Mouse (Mus musculus): ENCODE results near the gene Gm42791. TPM values are rescaled to one million over a fixed set of nuclear protein-coding genes. Genes with fewer than 3 reads are reported as not detected.

The Gm42791 gene
- total RNA-seq, 1 experiment from 2014 or later, result 5.6 TPM

DNA sequence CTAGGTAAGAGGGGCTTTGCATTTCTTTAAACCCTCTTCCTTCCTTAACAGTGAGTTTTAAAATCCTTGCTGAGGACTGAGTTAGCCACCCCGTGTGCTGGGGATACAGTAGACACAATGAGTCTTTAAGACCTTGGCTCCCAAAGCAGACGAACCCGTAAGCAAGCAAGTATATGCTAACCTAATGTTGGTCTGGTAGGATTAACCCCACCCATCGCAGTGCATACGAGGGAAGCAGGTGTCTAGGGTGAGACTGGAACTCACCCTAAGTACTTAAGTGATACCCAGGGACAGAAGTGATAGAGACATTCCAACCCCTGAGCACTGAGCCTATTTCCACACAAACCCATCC lies 12.3 kb upstream of the Gm42791 start:
- no peak for DNase-seq

DNA sequence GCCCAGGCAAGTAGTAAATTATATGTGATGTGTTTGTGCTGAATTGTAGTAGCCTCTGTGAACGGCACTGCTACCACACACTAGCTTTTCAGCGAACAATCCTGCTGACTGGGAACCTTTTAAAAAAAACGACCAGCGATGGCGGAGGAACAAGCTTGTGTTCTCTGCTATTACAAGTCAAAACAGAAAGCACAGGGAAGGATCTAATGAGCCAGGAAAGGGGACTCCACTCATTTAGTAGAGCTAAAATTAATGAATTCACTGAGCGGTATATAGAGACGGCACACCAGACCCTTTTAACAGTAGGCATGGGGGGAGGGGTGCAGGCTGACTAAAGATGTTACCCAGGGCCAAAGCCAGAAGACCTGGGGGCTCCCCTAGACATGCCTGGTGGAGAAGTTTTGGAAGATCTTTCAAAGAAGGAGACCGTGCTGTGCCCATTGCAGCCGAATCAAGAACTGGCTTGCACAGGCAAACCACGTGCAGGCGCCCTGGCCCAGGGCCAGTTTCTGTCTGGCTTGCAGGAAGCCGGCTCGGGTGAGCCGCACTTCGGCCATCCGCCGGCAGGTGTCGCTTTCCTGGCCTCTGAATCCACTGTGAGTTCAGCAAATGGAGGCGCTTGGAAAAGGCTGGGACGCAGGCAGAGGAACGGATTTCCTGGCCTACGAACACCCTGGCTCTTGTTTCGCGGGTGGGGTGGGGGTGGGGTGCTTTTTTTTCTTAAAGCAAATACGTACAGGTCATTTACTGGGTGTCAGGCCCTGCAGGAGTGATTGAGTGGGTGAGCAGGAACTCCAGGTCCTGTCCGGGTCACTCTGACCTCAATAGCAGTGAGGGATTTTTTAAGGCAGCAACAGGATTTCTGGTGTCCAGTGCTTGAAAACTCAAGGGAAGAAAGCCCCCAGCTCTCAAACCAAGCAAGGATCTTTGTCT lies 11.7 kb upstream of the Gm42791 start:
- DNase-seq, result peak; percentile 100

DNA sequence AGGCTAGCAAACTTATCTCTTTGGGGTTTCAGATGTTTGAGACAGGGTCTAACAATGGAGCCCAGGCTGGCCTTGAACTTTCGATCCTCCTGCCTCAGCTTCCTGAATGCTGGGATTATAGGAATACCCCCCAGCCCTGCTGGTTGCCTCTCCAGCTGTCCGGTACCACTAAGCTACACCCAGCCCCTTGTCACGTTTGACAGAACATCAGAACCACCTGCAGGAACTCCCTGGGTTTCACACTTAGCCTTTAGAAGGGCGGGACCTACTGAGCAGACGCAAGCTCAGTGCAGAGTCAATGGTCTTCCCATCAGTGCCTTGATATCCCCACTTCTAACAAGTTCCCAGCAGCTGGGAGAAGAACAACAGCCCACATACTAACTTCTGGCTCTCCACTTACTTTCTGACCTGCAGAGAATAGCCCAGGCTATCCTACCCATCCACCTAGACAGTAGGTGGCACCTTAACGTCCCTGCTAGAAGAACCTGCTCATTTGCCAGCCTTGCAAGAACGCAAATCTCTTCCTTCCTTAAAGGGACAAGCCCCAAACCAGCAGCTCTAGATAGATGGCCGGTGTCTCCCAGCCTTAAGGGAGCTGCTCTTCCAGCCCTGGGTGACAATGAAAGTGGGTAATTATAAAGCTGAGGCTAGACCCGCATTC lies 10.9 kb upstream of the Gm42791 start:
- DNase-seq, result no peak

DNA sequence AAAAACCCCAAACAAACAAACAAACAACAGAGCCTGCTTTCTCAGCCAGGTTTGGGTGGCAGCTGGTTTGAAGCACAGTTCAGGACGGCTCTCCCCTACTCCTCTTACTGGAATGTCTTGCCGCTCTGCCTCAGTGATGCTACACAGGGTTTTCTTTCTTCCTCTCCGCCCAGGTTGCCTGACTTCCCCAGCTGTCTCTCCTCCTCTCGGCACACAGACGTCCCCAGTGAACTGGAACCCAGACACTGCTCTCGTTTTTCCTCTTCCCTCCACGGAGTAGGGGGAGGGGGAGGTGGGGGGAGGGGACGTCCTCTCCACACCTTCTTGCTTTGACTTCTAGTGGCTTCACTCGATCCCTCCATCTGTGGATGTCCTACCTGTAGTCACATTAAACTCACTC lies 10.1 kb upstream of the Gm42791 start:
- no peak for DNase-seq

DNA sequence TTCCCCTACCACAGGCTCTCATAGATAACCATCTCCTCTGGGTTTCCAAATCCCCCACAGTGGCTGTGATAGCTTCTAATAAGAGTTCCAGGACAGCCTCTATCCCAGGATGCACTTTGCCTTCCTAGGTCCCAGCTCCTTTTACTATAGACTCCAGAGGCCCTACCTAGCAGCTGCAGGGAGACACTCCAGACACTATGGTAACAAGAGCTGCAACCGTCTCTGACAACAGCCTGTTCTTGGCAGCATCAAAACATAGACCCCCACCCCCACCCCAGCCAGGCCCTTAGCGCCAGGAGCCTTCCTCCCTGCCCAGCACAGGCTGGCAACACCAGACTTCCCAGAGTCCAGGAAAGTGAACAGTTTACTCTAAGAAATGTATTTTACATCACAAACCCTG lies 8.2 kb upstream of the Gm42791 start:
- no peak for DNase-seq

DNA sequence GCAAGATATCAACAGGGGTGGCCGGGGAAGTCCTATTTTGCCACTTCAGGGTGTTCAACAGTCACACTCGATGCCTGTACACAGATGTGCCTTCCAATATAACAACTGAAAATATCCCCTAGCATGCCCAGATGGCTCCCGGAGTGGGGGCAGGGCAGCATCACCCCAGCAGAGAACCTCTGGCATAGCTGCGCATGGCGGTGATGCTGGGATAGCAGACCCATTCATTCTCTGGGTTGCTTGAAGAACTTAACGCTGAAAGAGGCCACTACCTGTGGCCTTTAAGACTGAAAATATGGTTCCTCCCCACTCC lies 7.8 kb upstream of the Gm42791 start:
- DNase-seq, result no peak

DNA sequence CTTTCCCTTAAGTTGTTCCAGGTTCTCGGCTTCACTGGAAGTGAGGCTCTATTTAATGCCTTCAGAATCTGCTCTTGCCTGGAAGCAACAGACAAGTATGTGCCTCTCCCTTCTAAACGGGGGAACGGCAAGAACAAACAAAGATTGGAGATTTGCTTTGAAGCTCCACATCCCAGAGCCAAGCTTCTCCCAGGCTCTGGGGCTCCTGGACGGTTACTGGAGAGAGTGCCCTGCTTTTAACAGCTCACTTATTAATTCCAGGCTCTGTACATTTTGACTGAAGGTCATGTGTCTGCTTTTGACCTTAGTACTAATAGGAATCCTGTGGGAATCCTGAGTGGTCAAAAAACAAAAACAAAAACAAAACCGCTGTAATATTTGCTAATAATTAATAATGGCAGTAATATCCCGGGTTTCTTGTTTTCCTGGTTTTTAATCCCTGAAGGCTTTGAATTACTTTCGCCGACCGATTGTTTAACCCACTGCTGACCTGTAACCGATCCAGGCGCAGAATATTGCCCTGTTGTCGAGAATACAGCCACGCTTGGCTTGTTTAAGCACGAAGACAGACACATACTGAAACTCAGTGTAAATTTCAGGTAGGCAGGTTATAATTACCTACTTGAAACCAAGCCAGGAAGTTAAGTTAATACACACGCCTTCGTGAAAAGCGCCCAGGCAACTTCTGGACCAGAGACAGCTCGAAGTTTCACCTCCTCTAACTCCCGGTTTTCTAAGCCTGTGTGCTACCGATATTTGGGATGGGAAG lies 7.3 kb upstream of the Gm42791 start:
- DNase-seq, result no peak

DNA sequence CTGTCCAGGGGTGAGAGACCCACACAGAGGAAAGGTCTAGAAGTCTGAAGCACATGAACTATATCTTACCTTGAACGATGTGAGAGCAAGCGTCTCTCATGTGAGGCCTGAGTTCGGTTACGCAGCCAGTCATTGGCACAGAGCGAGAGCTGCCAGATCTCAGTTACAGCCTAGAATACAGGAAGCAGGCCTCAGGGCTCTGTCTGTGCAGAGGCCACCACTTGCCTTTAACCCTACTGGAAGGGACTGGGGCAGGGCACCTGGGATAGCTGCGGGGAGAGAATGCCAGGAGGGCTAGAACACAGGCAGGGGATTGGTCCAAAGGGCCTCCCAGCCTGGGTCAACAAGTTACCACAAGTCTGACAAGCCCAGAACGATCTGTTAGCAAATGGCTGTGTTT lies 4.9 kb upstream of the Gm42791 start:
- peak; percentile 51 for DNase-seq

DNA sequence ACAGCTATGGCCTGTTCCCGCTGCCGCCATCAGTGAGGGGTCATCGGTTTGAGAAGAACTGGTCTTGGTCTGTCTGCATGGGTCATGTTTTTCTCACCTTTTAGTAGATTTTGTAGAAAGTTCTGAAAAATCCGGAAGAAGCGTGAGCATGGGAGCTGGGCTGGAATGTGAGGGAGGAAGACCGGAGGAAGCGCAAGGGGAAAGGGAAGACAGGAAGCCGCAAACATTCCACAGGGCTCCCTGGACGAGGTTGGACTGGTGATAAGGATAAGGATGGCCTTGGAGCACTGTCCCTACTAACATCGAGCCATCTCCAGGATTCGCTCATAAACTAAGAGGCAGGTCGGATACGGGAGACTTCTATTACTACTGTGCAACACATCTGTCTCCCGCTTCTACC lies 3.6 kb upstream of the Gm42791 start:
- DNase-seq, result peak; percentile 29

DNA sequence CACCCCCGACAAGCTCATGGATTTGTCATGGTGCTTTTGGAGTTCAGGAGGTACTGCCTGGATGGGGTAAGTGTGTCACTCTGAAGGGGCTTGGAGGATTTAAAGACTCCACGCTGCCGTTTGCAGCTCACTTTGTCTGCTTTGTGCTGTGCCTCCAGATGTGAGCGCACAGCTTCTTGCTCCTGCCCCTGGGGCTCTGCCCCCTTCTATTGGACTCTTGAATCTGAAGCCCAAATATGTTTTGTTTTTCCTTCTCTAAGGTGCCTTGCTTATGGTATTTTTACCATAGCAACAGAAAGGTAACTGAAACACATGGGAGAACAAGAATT lies 1.7 kb upstream of the Gm42791 start:
- DNase-seq, result no peak

DNA sequence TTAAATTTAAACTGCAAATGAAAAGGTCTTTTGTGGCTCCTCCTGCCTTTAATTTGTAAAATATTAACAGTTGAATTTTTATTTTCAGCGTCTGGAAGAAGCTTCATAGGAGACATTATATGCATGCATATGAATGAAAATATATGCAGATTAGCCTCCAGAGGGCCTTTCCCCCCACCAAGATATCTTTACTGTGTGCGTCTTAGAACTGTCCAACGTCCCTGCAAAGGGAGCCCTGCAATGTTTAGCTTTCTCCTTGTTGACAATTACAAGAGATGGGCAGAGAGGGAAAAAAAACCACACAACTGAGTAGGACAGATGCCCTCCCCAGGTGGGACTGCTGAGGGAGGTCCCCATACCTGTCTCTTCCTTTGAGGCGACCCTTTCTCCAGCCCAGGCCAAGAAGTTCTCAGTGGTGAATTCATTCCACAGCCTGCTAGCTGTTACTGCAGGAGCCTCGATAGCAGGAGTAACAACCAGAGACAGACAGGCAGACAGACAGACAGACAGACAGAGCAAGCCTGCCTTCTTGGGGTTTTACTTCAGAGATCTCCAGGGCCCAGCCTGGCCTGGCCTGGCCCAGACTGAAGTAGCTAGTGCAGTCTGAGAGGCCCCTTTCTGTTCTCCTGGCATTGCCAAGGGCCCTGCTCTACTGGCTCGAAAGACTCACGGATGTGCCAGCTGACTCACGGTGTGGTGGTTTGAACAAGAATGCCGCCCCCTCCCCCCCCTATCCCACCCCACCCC lies 1.2 kb upstream of the Gm42791 start:
- peak; percentile 47 for DNase-seq

DNA sequence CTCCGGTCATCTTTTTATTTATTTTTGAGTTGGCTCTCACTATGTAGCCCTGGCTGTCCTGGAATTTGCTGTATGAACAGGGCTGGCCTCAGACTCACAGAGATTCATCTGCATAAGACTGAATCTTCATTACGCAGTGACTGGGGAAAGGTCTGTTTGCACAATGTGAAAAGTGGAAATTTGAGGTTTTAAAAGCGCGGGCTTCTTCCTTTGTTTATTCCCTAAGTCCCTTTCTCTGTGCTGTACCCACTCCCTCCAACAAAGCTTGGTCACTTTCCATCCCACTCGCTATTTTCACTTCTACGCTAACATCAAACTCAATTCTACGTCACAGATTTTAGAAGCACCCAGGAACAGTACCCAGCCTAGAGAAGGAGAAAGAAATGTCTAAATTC lies 639 bp downstream of the Gm42791 start:
- DNase-seq, result no peak

DNA sequence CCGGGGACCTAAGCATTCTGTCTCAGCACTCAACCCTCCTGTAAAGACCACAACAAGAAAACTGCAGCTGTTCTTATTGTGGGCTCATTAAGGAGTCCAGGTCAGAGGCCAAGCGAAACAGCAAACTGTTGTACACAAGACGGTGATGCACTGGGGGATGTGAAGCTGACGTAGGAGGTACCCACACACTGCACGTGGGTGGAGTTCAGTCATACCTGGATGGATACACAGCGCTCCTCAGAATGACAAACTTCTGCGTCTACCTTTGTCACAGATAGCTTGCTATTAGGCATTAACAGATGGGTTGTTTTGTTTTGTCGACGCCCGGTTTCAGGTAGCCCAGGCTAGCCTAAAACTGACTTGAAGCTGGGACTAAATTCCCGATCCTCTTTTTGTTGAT lies 2.3 kb downstream of the Gm42791 start:
- no peak for DNase-seq

DNA sequence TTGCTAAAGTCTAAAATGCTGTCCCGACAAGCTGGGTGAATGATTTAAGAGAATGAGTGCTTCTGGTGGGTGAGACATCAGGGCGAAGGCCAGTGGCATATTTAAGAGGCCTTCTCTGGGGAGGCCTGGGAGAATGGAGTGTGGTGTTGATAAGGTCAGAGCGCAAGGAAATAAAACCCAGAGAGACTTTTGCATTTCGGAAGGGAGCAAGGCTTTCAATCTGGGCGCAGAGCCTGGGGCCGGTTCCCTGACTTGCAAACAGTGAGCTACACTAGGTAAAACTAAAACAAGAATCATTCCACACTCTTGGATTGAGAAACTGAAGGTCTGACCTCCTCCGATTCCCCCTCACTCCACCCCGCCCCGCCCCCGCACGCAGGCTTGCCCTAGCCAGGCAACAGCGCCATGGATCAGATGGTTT lies 4.0 kb downstream of the Gm42791 start:
- DNase-seq, result peak; percentile 89

DNA sequence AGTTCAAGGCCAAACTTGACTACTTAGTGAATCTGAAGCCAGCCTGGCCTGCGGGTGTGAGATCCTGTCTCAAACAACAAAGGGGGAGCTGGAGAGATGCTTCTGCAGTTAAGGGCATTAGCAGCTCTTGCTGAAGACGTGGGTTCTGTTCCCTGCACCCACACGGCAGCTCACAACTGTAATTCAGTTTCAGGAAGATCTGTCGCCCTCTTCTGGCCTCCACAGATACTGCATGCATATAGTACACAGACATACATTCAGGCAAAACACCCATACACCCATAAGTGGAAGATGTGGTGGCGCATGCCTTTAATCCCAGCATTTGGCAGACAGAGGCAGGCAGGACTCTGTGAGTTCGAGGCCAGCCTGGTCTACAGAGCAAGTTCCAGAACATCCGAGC lies 5.5 kb downstream of the Gm42791 start:
- no peak for DNase-seq

DNA sequence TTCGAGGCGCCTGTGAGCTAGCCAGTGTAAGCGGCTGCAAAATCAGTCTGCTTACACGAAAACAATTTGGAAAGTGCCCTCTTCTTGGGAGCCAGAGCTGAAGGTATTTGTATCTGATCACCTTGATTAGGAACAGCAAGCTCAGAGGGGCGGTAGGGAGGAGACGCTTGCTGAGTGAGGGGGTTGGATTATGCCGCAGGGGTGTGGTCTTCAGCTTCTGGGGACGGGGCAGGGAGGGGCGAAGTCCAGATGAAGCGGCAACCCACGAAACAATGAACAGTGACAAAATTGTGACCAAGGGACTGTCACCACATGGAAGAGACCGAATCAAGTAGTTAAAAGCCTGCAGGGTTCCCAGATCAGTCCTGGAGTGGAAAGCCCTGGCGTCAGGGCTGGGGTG lies 10.0 kb downstream of the Gm42791 start:
- DNase-seq, result no peak

DNA sequence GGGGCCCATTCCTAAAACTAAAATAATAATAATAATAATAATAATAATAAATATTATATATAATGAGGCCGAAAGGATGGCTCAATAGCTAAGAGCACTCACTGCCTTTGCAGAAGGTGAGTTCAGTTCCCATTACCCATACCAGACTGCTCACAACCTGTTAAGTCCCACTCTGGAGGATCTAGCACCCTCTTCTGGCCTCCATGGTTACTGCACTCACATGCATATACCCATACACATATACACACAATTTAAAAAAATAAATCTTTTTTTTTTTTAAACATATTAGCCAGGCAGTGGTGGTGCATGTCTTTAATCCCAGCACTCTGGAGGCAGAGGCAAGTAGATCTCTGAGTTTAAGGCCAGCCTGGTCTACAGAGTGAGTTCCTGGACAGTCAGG lies 11.3 kb downstream of the Gm42791 start:
- no peak for DNase-seq

DNA sequence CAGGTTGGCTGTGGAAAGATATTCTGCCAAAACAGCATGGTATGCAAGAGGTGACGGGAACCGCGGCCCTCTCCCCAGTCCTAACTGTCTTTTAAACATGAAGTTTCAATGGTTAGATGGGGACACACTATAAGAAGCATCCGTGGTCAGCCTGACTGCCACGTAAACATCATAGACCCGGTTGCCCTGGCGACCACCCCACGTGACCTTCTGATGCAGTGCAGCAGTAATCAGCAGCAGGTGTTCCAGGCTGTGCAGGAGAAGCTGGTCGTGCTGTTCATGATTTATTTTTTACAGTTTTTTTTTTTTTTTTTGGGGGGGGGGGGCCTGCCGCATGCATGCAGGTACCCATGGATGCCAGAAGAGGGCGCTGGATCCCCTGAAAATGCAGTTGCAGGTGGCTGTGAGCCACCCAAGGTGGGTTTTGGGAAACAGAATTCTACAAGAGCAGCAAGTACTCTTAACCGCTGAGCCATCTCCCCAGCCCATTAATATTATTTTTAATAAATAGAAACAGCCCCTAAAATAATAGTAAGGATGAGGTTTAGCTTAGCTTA lies 11.8 kb downstream of the Gm42791 start:
- no peak for DNase-seq

DNA sequence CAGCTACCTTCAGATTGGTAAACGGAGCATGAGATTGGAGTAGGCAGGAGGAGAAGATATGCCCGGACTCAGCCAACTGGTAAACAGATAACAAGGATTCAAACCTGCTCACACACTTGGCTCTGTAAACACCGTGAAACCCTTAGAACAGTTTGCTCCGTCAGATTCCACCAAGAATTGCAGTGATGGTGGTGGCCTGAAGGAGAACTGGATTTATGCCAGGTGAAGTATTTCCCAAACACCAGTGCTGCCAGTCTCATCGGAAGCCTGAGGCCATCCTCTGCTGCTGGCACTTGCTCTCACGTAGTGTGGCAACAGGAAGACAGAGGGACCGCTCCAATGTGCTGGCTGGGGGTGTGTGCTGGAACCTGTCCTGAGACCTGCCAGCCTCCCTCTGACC lies 12.6 kb downstream of the Gm42791 start:
- peak; percentile 26 for DNase-seq

DNA sequence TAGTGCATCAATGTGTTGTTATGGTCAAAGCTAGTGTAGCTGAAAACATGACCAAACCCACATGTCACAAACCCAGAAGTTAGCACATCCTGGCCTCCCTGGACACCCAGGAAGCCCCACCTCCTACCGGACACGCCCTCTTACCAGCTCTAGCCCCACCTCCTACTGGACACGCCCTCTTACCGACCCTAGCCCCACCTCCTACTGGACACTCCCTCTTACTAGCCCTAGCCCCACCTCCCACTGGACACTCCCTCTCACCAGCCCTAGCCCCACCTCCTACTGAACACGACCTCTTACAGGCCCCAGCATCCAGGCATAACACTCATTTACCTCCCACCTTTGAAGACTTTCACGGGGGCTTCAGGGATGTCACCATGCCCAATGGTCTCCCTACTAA lies 14.3 kb downstream of the Gm42791 start:
- peak; percentile 78 for DNase-seq

DNA sequence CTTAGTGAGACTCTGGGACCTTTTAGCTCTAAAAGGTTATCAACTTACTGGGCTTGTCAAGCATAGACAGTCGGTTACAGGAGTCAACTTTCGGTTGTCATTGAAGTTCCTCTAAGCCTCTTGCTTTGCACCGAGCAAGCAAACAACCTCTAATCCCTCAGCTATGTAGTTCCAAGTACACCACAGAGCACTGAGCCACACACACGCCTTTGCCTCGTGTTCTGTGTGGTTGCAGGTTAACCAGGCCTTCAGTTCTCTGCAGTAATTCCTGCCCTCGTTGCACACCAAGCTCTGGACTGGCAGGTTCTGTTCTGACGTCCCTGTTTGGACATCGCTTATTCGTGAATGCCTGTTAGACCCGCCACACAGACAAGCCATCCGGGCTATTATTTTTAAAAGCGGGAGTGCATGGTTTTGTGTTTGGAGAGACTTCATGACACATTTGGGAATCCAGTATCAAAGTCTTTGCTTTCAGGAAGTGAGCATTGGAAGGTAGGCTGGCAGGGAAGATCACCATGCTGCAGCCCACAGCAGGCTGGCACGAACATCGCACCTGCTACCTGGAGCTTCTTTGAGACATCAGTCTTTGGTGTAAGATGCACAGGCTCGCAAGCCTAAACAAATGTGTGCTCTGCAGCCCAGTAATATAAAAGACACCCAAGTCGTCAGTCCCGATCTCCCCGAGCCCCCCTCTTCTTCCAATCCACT lies 16.3 kb downstream of the Gm42791 start:
- DNase-seq, result no peak

All from adrenal gland, postnatal 14 days (tissue).